Mouse (Mus musculus): Measurements from ENCODE around the gene Mvb12b.

GRCm38 (mm10) chr2:33788131-33788530 lies 99.6 kb downstream of the Mvb12b start:
- TF ChIP-seq CTCF (IDR thresholded peaks at IDR 0.05 in 2 of 3, conservative IDR thresholded peaks at IDR 0.05 in 1 of 3; ENCODE audit: control insufficient read depth in 1 of 3, insufficient read depth in 1 of 3, low read depth in 2 of 3, low read length in 3 of 3, poor library complexity in 1 of 3, severe bottlenecking in 1 of 3): no peak
- no peak for TF ChIP-seq GABPA (IDR thresholded peaks at IDR 0.05; ENCODE audit: low read depth, low read length)
- TF ChIP-seq SMC3 (IDR thresholded peaks at IDR 0.05; ENCODE audit: low read depth, low read length): no peak
- TF ChIP-seq GATA1 (IDR thresholded peaks at IDR 0.05; ENCODE audit: low read depth, low read length): no peak
- no peak for TF ChIP-seq POLR2AphosphoS5 (IDR thresholded peaks at IDR 0.05; ENCODE audit: borderline replicate concordance, low read depth, low read length)
- TF ChIP-seq ZMIZ1 (IDR thresholded peaks at IDR 0.05; ENCODE audit: low read depth, low read length): no peak
- no peak for TF ChIP-seq ETS1 (IDR thresholded peaks at IDR 0.05; ENCODE audit: low read depth, low read length)

Data from MEL (cell line).